Mouse (Mus musculus) midbrain, embryonic 10.5 days (tissue): ENCODE measurements around the gene BC028528. TPM values are rescaled to one million over a fixed set of nuclear protein-coding genes. Genes with fewer than 3 reads are reported as not detected.
"Not testable (repeated sequence)": the region's sequence is repeated elsewhere in the genome, so short reads cannot be mapped to it uniquely, and the experiment has no call there.

Source experiments
- DNase-seq: peaks from one replicate; pipeline ENCODE4 v3.0.0-alpha.2; 2017; ENCODE audit warnings: low spot score
- H3K27ac ChIP-seq: fragments of 300-500 bp; sonication (generic); replicated peaks from 2 replicates; pipeline ENCODE4 v1.5.1; 2016; ENCODE audit warnings: mild to moderate bottlenecking
- H3K27me3 ChIP-seq: fragments of 300-500 bp; sonication (generic); 2 replicates; pipeline ENCODE4 v1.6.1; 2016; ENCODE audit warnings: low read depth, mild to moderate bottlenecking; ENCODE audit not compliant: poor library complexity, severe bottlenecking
- H3K36me3 ChIP-seq: fragments of 300-500 bp; sonication (generic); 2 replicates; pipeline ENCODE4 v1.6.1; 2016; ENCODE audit warnings: mild to moderate bottlenecking, moderate library complexity
- H3K4me1 ChIP-seq: fragments of 300-500 bp; sonication (generic); 2 replicates; pipeline ENCODE4 v1.6.1; 2016
- H3K4me3 ChIP-seq: fragments of 300-500 bp; sonication (generic); 2 replicates; pipeline ENCODE4 v1.5.1; 2016; ENCODE audit warnings: mild to moderate bottlenecking, moderate library complexity
- H3K9me3 ChIP-seq: fragments of 300-500 bp; sonication (generic); replicated peaks from 2 replicates; pipeline ENCODE4 v1.6.1; 2016; ENCODE audit warnings: mild to moderate bottlenecking
- WGBS: fragments of 180-500 bp; shearing (Covaris S2); methylation state at CpG from one replicate; pipeline ENCODE4 v1.1.7; 2016; 5-methylcytosine and 5-hydroxymethylcytosine counted together
- polyA plus RNA-seq: library from polyadenylated mRNA; unstranded; fragments of >200 nt; fragmentation: Nextera tagmentation; extraction: Ambion mirVana; gene quantifications from 2 replicates; pipeline ENCODE4 v1.2.1, GENCODE M21; 2016

BC028528 gene
- polyA plus RNA-seq, 1 experiment from 2014 or later: 8.1 TPM

DNA sequence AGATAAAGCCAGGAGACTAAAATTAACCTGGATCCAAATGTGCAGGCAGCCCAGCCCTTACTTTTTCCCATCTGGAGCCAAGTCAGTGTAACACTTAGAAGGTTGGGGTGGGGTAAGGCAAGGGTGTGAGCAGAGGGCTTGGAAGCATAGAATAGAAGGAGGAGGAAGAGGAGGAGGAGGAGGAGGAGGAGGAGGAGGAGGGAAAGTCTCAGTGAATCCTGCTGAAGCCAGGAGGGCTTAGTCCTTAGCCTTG lies 10.5 kb upstream of the BC028528 start:
- H3K4me1 ChIP-seq: peaks cover 64% of the 10 kb centered on the region
- H3K27ac ChIP-seq: peak overlapping the region; percentile 93
- no peak for DNase-seq

DNA sequence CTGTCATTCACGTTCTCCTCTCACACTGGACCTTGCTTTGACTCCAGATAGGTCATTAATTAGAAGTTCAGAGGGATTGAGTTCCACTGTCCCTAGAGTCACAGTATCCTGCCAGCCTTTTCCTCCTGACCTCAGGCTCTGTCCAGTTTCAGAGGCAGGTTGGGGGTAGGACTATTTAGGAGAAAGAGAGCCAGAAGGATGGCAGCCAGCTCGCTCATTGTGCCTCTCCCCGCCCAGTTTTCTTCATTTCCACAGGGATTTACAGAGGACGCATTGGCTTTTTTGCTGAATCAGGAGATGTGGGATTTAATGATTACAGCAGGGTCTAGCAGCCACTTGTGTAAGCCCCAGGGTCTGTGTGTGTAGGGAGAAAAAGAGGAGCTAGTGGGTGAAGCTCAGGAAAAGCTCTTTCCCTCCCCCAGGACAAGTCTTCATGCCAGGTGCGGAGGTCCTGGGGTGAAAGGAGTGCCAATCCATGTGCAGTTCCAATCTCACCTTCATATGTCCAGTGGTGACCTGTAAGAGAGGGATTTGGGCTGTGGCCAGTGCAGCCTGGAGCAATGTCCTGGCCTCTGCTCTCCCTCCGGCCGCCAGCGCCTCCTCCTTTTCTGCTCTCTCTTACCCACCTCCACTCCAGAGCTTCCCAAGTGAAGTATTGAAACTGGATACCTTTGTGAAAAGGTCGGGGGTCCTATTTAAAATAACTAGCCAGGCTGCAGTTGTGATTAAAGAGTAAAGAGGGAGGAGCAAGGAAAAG lies 10.0 kb upstream of the BC028528 start:
- 80% methylated on average over 9 of the region's 9 CpGs for WGBS
- Histone ChIP-seq H3K27me3 (no peaks in the 10 kb centered on the region), H3K36me3 (peaks cover 47% of the 10 kb centered on the region), H3K9me3 (no peaks in the 10 kb centered on the region), H3K27ac (peak overlapping the region; percentile 93), H3K4me3 (peak overlapping the region; percentile 59), H3K4me1 (peaks cover 60% of the 10 kb centered on the region)
- DNase-seq: no peak

More for the DNA sequence above, 10.5 kb upstream of the BC028528 start:
- Histone ChIP-seq H3K36me3 (peaks cover 47% of the 10 kb centered on the region), H3K27me3 (peaks cover 3% of the 10 kb centered on the region; the same call in 1 of the 2 replicates), H3K9me3 (no peaks in the 10 kb centered on the region), H3K4me3 (peak overlapping the region; percentile 59)

DNA sequence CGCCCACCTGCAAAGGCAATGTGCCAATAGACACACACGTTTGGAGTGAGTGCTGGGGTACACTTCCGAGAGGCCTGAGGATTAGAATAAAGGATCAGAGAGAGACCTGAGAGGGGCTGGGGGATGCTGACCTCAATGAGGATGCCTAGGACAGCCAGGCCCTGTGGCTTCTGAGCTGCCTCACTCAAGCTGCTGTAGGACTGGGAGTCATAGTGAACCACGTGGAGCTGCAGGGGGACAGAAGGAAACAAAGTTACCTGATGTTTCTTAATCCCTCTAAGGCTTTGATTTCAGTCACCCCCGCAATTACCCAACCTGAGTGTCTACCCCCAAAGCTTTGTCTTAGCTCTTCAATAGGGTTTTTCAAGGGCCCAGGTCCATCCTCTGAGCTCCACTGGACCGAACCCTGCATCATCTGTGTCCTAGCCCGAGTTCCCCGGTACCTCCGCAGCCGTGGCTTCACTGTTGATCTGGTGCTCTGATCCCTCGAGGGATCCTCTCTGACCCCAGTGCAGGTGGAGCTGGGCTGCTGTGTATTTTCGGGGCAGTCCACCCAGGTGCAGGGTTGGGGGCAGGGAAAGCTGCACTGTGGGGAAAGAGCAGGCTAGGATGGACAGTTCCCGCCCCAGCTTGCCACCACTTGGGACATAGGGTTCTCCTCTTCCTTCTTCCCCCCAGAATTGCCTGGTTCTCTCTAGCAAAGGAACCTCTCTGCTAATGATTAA lies 8.2 kb upstream of the BC028528 start:
- 81% methylated on average over 13 of the region's 13 CpGs for WGBS

DNA sequence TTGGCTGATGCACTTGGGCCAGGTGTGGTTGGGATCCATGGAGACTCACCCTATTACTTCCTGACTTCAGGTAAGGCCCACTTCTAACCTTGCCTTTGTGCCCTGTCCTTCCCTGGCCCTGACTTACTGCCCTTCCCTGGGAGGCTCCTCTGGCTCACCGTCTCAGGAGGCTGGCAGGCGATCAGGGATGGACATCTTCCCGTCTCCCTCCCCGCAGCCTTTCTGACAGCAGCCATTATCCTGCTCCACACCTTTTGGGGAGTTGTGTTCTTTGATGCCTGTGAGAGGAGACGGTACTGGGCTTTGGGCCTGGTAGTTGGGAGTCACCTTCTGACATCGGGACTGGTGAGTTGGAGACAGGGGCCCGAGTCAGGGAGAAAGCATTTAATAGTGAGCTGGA lies 3.7 kb upstream of the BC028528 start:
- peaks cover 46% of the 10 kb centered on the region for H3K4me1 ChIP-seq
- DNase-seq, H3K9me3 ChIP-seq, H3K27ac ChIP-seq, H3K27me3 ChIP-seq: not testable (repeated sequence)
- peaks cover 39% of the 10 kb centered on the region for H3K36me3 ChIP-seq
- 89% methylated on average over 7 of the region's 7 CpGs for WGBS
- 0 out of 2 replicates have a peak overlapping the region, but pooled peaks have one; percentile 14 for H3K4me3 ChIP-seq

More for the DNA sequence above, 8.2 kb upstream of the BC028528 start:
- no peak overlapping the region for H3K4me3 ChIP-seq
- DNase-seq: no peak
- H3K27me3 ChIP-seq: no peaks in the 10 kb centered on the region
- H3K4me1 ChIP-seq: peaks cover 50% of the 10 kb centered on the region
- peaks cover 54% of the 10 kb centered on the region for H3K36me3 ChIP-seq
- 0 out of 2 replicates have a peak overlapping the region, but pooled peaks have one; percentile 23 for H3K27ac ChIP-seq
- no peaks in the 10 kb centered on the region for H3K9me3 ChIP-seq

DNA sequence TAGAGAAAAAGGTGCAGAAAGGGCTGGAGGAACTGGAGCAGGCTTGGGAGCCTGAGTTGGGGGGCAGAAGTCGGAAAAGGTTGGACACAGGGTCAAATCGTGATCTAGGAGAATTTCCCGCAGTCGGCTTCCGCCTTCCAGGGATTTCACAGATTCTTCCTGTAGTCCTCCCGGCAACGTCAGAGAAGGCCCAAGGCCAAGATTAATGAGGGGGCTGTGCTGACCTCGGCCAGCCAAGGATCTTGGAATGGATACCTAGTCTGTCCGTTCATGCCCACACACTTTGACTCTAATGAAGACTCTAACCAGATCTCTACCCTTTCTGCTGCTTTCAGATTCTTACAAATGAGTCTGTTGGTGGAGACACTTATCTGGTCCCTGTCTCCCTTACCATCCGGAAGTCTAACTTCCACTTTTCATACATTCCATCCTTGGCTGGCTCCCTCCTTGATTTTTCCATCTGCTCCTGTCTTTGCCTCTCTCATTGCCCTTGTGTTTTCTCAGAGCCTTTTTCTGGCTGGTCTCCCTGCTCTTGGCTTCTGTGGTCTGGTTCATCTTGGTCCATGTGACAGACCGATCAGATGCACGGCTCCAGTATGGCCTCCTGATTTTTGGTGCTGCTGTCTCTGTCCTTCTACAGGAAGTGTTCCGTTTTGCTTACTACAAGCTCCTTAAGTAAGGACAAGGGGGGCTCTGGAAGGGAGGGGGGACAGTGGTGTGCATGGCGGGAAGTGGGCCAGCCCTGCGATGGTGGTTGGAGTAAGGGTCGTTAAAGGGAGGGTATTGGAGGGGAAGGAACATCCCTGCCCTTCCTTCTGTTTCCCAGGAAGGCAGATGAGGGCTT lies 2.7 kb upstream of the BC028528 start:
- 17% methylated on average over 16 of the region's 16 CpGs for WGBS
- H3K27ac ChIP-seq: peak overlapping the region; percentile 84
- peak; percentile 42 for DNase-seq

GRCm38 (mm10) chr3:95893606-95894316 lies 2.0 kb upstream of the BC028528 start, which contains the start of gene Aph1a:
Gene Aph1a (plus strand): TSS chr3:95893969.
- Histone ChIP-seq H3K4me1 (peaks cover 41% of the 10 kb centered on the region), H3K4me3 (peak within 1 kb of the TSS; percentile 80), H3K36me3 (peaks cover 22% of the 10 kb centered on the region), H3K27ac (peak within 1 kb of the TSS; percentile 84)
- H3K27me3 ChIP-seq, H3K9me3 ChIP-seq: not testable (repeated sequence)
- DNase-seq: peak; percentile 96
- under 1% methylated on average over 30 of the region's 43 CpGs for WGBS

More for the DNA sequence above, 2.7 kb upstream of the BC028528 start:
- Histone ChIP-seq H3K4me1 (peaks cover 43% of the 10 kb centered on the region), H3K36me3 (peaks cover 30% of the 10 kb centered on the region), H3K4me3 (peak overlapping the region; percentile 80), H3K9me3 (no peaks in the 10 kb centered on the region), H3K27me3 (peaks cover 5% of the 10 kb centered on the region; the same call in 1 of the 2 replicates)

DNA sequence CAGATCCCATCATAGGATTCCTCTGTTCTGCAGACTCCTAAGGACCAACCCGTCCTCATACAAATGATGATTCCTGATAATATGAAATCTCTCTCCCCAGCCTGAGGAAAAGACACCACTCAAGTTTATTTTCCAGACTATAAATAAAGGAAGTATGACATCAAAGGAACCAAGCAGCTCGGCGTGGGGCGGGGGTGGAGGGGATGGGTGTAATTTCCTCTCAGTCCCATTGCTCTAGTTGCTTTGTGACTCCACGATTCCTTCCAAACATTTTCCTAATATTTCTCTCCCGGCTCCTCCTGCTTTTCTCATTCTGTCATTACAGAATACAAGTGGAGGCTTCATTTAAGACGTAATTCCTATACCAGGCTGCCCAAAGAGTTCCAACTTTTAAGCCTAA lies 1.3 kb upstream of the BC028528 start:
- DNase-seq: no peak
- Histone ChIP-seq H3K9me3 (no peaks in the 10 kb centered on the region), H3K27ac (peak overlapping the region; percentile 82), H3K27me3 (peaks cover 5% of the 10 kb centered on the region; the same call in 1 of the 2 replicates), H3K4me1 (peaks cover 41% of the 10 kb centered on the region), H3K36me3 (peaks cover 16% of the 10 kb centered on the region), H3K4me3 (peak overlapping the region; percentile 80)
- WGBS: 30% methylated on average over 7 of the region's 7 CpGs

DNA sequence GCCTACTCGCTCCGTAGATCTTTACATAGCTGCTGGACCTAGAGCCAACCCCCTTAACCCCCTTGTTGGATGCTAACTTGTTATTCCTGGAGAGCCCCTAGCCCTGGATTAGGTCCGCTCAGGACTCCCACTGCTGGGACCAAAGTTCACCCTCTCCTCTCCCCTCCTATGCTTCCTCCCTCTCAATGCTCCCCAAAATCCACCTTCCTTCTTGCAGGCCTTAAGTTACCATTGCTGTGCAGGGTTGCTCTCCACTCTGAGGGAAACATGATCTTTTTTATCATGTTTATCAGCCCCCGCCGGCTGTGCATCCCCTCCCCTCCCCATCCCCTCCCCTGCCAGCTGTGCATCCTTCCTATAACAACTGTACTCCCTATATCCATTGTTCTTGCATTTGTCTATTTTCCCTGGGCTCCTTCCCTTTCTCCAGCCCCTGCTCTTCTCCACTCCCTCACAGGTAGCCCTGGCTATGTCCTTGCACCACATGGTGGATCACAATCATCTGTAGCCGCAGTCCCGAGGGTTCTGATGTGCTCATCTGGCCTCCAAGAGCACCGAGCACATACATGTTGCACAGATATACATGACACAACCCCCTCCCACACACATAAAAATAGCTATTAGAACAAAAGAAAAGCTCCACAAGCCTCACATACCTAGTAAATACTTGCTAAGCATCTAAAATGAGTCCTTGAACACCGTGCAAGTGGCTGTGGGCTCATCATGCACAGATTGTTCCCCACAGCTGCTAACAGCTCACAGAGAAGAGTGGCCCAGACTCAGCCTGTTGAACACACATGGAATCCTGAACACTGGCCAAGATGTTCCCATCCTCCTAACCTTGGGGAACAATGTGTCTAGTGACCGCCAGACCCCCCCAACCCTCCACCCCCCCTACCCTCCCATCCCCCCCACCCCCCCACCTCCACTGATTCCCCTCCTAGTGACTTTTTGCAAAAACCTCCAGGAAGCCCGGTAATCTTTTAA lies 554 bp upstream of the BC028528 start:
- 40% methylated on average over 11 of the region's 11 CpGs for WGBS
- Histone ChIP-seq H3K4me1 (peaks cover 41% of the 10 kb centered on the region), H3K9me3 (no peaks in the 10 kb centered on the region), H3K27me3 (peaks cover 5% of the 10 kb centered on the region; the same call in 1 of the 2 replicates), H3K4me3 (peak overlapping the region; percentile 16), H3K36me3 (peaks cover 8% of the 10 kb centered on the region), H3K27ac (peak overlapping the region; percentile 53)
- DNase-seq: no peak

GRCm38 (mm10) chr3:95889664-95890063 lies 2.1 kb downstream of the BC028528 start:
- no peaks in the 10 kb centered on the region for H3K36me3 ChIP-seq
- no peak overlapping the region for H3K4me3 ChIP-seq
- no peak for DNase-seq
- no peak overlapping the region for H3K27ac ChIP-seq
- no peaks in the 10 kb centered on the region for H3K9me3 ChIP-seq
- WGBS: 79% methylated on average over 3 of the region's 3 CpGs
- H3K4me1 ChIP-seq: peaks cover 30% of the 10 kb centered on the region
- H3K27me3 ChIP-seq: peaks cover 5% of the 10 kb centered on the region; the same call in 1 of the 2 replicates

GRCm38 (mm10) chr3:95887596-95887995 lies 4.2 kb downstream of the BC028528 start:
- WGBS: 78% methylated on average over 4 of the region's 4 CpGs
- no peak for DNase-seq
- Histone ChIP-seq H3K27ac (no peak overlapping the region), H3K36me3 (no peaks in the 10 kb centered on the region), H3K27me3 (peaks cover 9% of the 10 kb centered on the region; the same call in 1 of the 2 replicates), H3K4me1 (peaks cover 21% of the 10 kb centered on the region), H3K9me3 (no peaks in the 10 kb centered on the region), H3K4me3 (no peak overlapping the region)

GRCm38 (mm10) chr3:95884400-95884799 lies 7.4 kb downstream of the BC028528 start:
- no peaks in the 10 kb centered on the region for H3K9me3 ChIP-seq
- H3K4me3 ChIP-seq: no peak overlapping the region
- 85% methylated on average over 5 of the region's 5 CpGs for WGBS
- H3K27me3 ChIP-seq: peaks cover 17% of the 10 kb centered on the region
- H3K4me1 ChIP-seq: peaks cover 25% of the 10 kb centered on the region
- no peak for DNase-seq
- H3K36me3 ChIP-seq: no peaks in the 10 kb centered on the region
- H3K27ac ChIP-seq: no peak overlapping the region
